Mouse (Mus musculus): ENCODE measurements around the gene Usp42. TPM values are rescaled to one million over a fixed set of nuclear protein-coding genes. Genes with fewer than 3 reads are reported as not detected.
A peak's percentile ranks its signal among the peaks of the same experiment; 100 is the strongest.

Usp42 gene
- 37.0 and 37.7 TPM in 2 replicates for polyA plus RNA-seq (2016; fragmentation: Nextera tagmentation; extraction: Ambion mirVana)

- under 1% methylated on average over 58 of the region's 82 CpGs for WGBS
- peak; percentile 99 for ATAC-seq (ENCODE audit: low FRiP score)
- peaks cover 4% of the 10 kb centered on the region for H3K36me3 ChIP-seq
Measured at GRCm38 (mm10) chr5:143732180-143732891, at the start of gene Usp42. TSS of gene Usp42 (minus strand) at chr5:143732280.

GRCm38 (mm10) chr5:143760508-143760907, 28.4 kb upstream of the Usp42 start:
- WGBS: 93% methylated on average over 3 of the region's 3 CpGs
- Histone ChIP-seq H3K4me1 (peaks cover 7% of the 10 kb centered on the region), H3K4me2 (replicated peaks) (no peak overlapping the region), H3K9ac (no peak overlapping the region), H3K27me3 (peaks cover 7% of the 10 kb centered on the region; the same call in 1 of the 2 replicates), H3K36me3 (peaks cover 9% of the 10 kb centered on the region; the same call in 1 of the 2 replicates), H3K27ac (no peak overlapping the region), H3K4me3 (no peak overlapping the region), H3K9me3 (replicated peaks) (no peaks in the 10 kb centered on the region)
- no peak for ATAC-seq (ENCODE audit: low FRiP score)

More at GRCm38 (mm10) chr5:143732180-143732891, at the start of gene Usp42:
- Histone ChIP-seq H3K4me2 (replicated peaks) (peak within 1 kb of the TSS; percentile 86), H3K27ac (peak within 1 kb of the TSS; percentile 97), H3K4me1 (peaks cover 15% of the 10 kb centered on the region), H3K9me3 (replicated peaks) (no peaks in the 10 kb centered on the region), H3K4me3 (peak within 1 kb of the TSS; percentile 99), H3K9ac (peak within 1 kb of the TSS; percentile 100), H3K27me3 (0 out of 2 replicates have a peak, but pooled peaks cover 5% of the 10 kb centered on the region)

- peaks cover 9% of the 10 kb centered on the region; the same call in 1 of the 2 replicates for H3K36me3 ChIP-seq
- H3K9ac ChIP-seq: no peak overlapping the region
- no peak overlapping the region for H3K27ac ChIP-seq
- ATAC-seq (ENCODE audit: low FRiP score): no peak
- no peak overlapping the region for H3K4me2 ChIP-seq (replicated peaks)
- peaks cover 7% of the 10 kb centered on the region for H3K4me1 ChIP-seq
- H3K9me3 ChIP-seq (replicated peaks): no peaks in the 10 kb centered on the region
- peaks cover 10% of the 10 kb centered on the region; the same call in 1 of the 2 replicates for H3K27me3 ChIP-seq
- H3K4me3 ChIP-seq: no peak overlapping the region
- 91% methylated on average over 8 of the region's 8 CpGs for WGBS
Measured at GRCm38 (mm10) chr5:143759554-143759953, 27.5 kb upstream of the Usp42 start.

GRCm38 (mm10) chr5:143757755-143758443, 25.8 kb upstream of the Usp42 start:
- 19% methylated on average over 28 of the region's 28 CpGs for WGBS
- Histone ChIP-seq H3K9ac (peak overlapping the region; percentile 60), H3K9me3 (replicated peaks) (no peaks in the 10 kb centered on the region), H3K4me3 (peak overlapping the region; percentile 45), H3K4me1 (peaks cover 7% of the 10 kb centered on the region), H3K4me2 (replicated peaks) (peak overlapping the region; percentile 61), H3K27ac (peak overlapping the region; percentile 46; the same call in 1 of the 2 replicates), H3K36me3 (no peaks in the 10 kb centered on the region), H3K27me3 (peaks cover 13% of the 10 kb centered on the region; the same call in 1 of the 2 replicates)
- peak; percentile 96 for ATAC-seq (ENCODE audit: low FRiP score)

- H3K4me1 ChIP-seq: peaks cover 7% of the 10 kb centered on the region
- 94% methylated on average over 9 of the region's 9 CpGs for WGBS
- peaks cover 13% of the 10 kb centered on the region; the same call in 1 of the 2 replicates for H3K27me3 ChIP-seq
- ATAC-seq (ENCODE audit: low FRiP score): no peak
- H3K9ac ChIP-seq: no peak overlapping the region
- no peak overlapping the region for H3K4me2 ChIP-seq (replicated peaks)
- H3K27ac ChIP-seq: no peak overlapping the region
- H3K36me3 ChIP-seq: no peaks in the 10 kb centered on the region
- no peak overlapping the region for H3K4me3 ChIP-seq
- H3K9me3 ChIP-seq (replicated peaks): no peaks in the 10 kb centered on the region
Measured at GRCm38 (mm10) chr5:143755529-143756141, 23.6 kb upstream of the Usp42 start.

GRCm38 (mm10) chr5:143749630-143750208, 17.6 kb upstream of the Usp42 start:
- H3K4me3 ChIP-seq: no peak overlapping the region
- H3K36me3 ChIP-seq: no peaks in the 10 kb centered on the region
- no peaks in the 10 kb centered on the region for H3K9me3 ChIP-seq (replicated peaks)
- peaks cover 11% of the 10 kb centered on the region; the same call in 1 of the 2 replicates for H3K27me3 ChIP-seq
- ATAC-seq (ENCODE audit: low FRiP score): no peak
- no peaks in the 10 kb centered on the region for H3K4me1 ChIP-seq
- no peak overlapping the region for H3K27ac ChIP-seq
- H3K4me2 ChIP-seq (replicated peaks): no peak overlapping the region
- 69% methylated on average over 2 of the region's 2 CpGs for WGBS
- no peak overlapping the region for H3K9ac ChIP-seq

- peak overlapping the region; percentile 99 for H3K4me3 ChIP-seq
- H3K4me1 ChIP-seq: peaks cover 15% of the 10 kb centered on the region
- peak overlapping the region; percentile 86 for H3K4me2 ChIP-seq (replicated peaks)
- peaks cover 11% of the 10 kb centered on the region for H3K36me3 ChIP-seq
- H3K27me3 ChIP-seq: 0 out of 2 replicates have a peak, but pooled peaks cover 5% of the 10 kb centered on the region
- peak overlapping the region; percentile 100 for H3K9ac ChIP-seq
- peak; percentile 68; the same call in 1 of the 2 replicates for ATAC-seq (ENCODE audit: low FRiP score)
- H3K9me3 ChIP-seq (replicated peaks): no peaks in the 10 kb centered on the region
- under 1% methylated on average over 69 of the region's 82 CpGs for WGBS
- H3K27ac ChIP-seq: peak overlapping the region; percentile 97
Measured at GRCm38 (mm10) chr5:143731483-143732112, 482 bp downstream of the Usp42 start.

GRCm38 (mm10) chr5:143730915-143731314, 1.2 kb downstream of the Usp42 start:
- Histone ChIP-seq H3K4me2 (replicated peaks) (peak overlapping the region; percentile 86), H3K4me3 (peak overlapping the region; percentile 99), H3K27ac (no peak overlapping the region), H3K36me3 (peaks cover 17% of the 10 kb centered on the region), H3K9me3 (replicated peaks) (no peaks in the 10 kb centered on the region), H3K4me1 (peaks cover 15% of the 10 kb centered on the region), H3K27me3 (no peaks in the 10 kb centered on the region), H3K9ac (peak overlapping the region; percentile 100)
- no peak for ATAC-seq (ENCODE audit: low FRiP score)
- 13% methylated on average over 6 of the region's 6 CpGs for WGBS

GRCm38 (mm10) chr5:143721962-143722361, 10.1 kb downstream of the Usp42 start:
- Histone ChIP-seq H3K4me3 (no peak overlapping the region), H3K27me3 (no peaks in the 10 kb centered on the region), H3K9me3 (replicated peaks) (no peaks in the 10 kb centered on the region), H3K4me2 (replicated peaks) (no peak overlapping the region), H3K9ac (no peak overlapping the region), H3K27ac (no peak overlapping the region), H3K36me3 (peaks cover 94% of the 10 kb centered on the region), H3K4me1 (no peaks in the 10 kb centered on the region)
- WGBS: 99% methylated on average over 7 of the region's 7 CpGs
- ATAC-seq (ENCODE audit: low FRiP score): no peak

GRCm38 (mm10) chr5:143712011-143712800, 19.9 kb downstream of the Usp42 start:
- Histone ChIP-seq H3K4me1 (no peaks in the 10 kb centered on the region), H3K27ac (no peak overlapping the region), H3K9me3 (replicated peaks) (no peaks in the 10 kb centered on the region), H3K9ac (no peak overlapping the region), H3K4me2 (replicated peaks) (no peak overlapping the region), H3K36me3 (peaks cover 78% of the 10 kb centered on the region), H3K4me3 (no peak overlapping the region), H3K27me3 (no peaks in the 10 kb centered on the region)
- 87% methylated on average over 14 of the region's 14 CpGs for WGBS
- ATAC-seq (ENCODE audit: low FRiP score): no peak

GRCm38 (mm10) chr5:143711326-143711725, 20.8 kb downstream of the Usp42 start:
- no peaks in the 10 kb centered on the region for H3K27me3 ChIP-seq
- H3K36me3 ChIP-seq: peaks cover 73% of the 10 kb centered on the region
- no peak overlapping the region for H3K4me2 ChIP-seq (replicated peaks)
- ATAC-seq (ENCODE audit: low FRiP score): peak; percentile 68
- H3K9me3 ChIP-seq (replicated peaks): no peaks in the 10 kb centered on the region
- H3K4me3 ChIP-seq: no peak overlapping the region
- no peaks in the 10 kb centered on the region for H3K4me1 ChIP-seq
- peak overlapping the region; percentile 41 for H3K27ac ChIP-seq
- 20% methylated on average over 7 of the region's 7 CpGs for WGBS
- no peak overlapping the region for H3K9ac ChIP-seq
